21 mouse cellular contexts compared by ENCODE assay signal in the genomic region with DNA sequence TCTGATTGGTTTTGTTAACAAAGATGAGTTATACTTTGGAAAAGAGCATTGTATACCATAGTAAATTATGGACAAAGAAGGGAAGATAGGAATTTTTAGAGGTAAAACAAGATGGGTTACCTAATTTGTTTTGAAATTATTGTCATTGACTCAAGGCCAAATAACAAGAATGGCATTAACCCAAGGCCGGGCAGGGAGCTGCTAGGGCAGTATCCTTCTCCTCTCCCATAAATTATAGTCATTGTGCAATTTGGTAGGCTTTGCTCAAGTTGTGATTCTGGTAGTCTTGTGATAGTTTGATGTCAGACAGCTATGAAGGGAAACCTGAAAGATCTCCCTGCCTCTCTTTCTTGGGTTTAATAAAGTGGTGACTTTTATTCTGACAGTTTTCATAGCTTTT.
"Had no signal": no experiment of that assay in that cellular context is flagged by ENCODE, and none has a peak within 500 bp of the region (broad histone marks: within the 10 kb centered on the region; RNA-seq: fewer than 3 reads in every experiment).

No protein-coding gene starts in this region.

- H3K9me3 ChIP-seq: kidney, embryonic 15.5 days; limb, embryonic 12.5 days; limb, embryonic 15.5 days; liver, embryonic 13.5 days; midbrain, embryonic 12.5 days; midbrain, embryonic 15.5 days; neural tube, embryonic 12.5 days; neural tube, embryonic 15.5 days had no signal

- H3K27me3 ChIP-seq: kidney, embryonic 15.5 days; limb, embryonic 12.5 days; limb, embryonic 15.5 days; liver, embryonic 13.5 days; midbrain, embryonic 12.5 days; midbrain, embryonic 15.5 days; neural tube, embryonic 12.5 days; neural tube, embryonic 15.5 days had no signal

- H3K4me2 ChIP-seq: kidney, embryonic 15.5 days; limb, embryonic 12.5 days; limb, embryonic 15.5 days; liver, embryonic 13.5 days; midbrain, embryonic 12.5 days; midbrain, embryonic 15.5 days; neural tube, embryonic 12.5 days; neural tube, embryonic 15.5 days had no signal

- H3K9ac ChIP-seq: kidney, embryonic 15.5 days; limb, embryonic 12.5 days; limb, embryonic 15.5 days; liver, embryonic 13.5 days; midbrain, embryonic 12.5 days; midbrain, embryonic 15.5 days; neural tube, embryonic 12.5 days; neural tube, embryonic 15.5 days had no signal

- H3K4me1 ChIP-seq: kidney, embryonic 15.5 days; limb, embryonic 12.5 days; limb, embryonic 15.5 days; liver, embryonic 13.5 days; midbrain, embryonic 12.5 days; midbrain, embryonic 15.5 days; neural tube, embryonic 12.5 days; neural tube, embryonic 15.5 days had no signal

- H3K4me3 ChIP-seq: kidney, embryonic 15.5 days; limb, embryonic 12.5 days; limb, embryonic 15.5 days; liver, embryonic 13.5 days; midbrain, embryonic 12.5 days; midbrain, embryonic 15.5 days; neural tube, embryonic 12.5 days; neural tube, embryonic 15.5 days had no signal

- H3K27ac ChIP-seq: kidney, embryonic 15.5 days; limb, embryonic 12.5 days; limb, embryonic 15.5 days; liver, embryonic 13.5 days; macrophage; midbrain, embryonic 12.5 days; midbrain, embryonic 15.5 days; neural tube, embryonic 12.5 days; neural tube, embryonic 15.5 days; stomach, postnatal 0 days had no signal

- ATAC-seq: midbrain, embryonic 15.5 days had no signal

- DNase-seq: kidney, postnatal 10 days; kidney, postnatal 36 days; left cerebral cortex, postnatal 4 days; liver, embryonic 13.5 days; lung, adult 2 months; lung, postnatal 14 days; right cerebral cortex, adult 18-20 months; right cerebral cortex, postnatal 14 days; right cerebral cortex, postnatal 4 days; thymus, adult 2 months; thymus, postnatal 14 days; thymus, postnatal 4 days had no signal
